ENCODE assay signal across 14 mouse cellular contexts in genomic region chr5:42065090-42065489, GRCm38 (mm10).
"Had no signal": no experiment of that assay in that cellular context is flagged by ENCODE, and none has a peak within 500 bp of the region (broad histone marks: within the 10 kb centered on the region; RNA-seq: fewer than 3 reads in every experiment).

No protein-coding gene starts in this region.

- DNase-seq: gastrocnemius, adult 2 months; gastrocnemius, postnatal 10 days; gastrocnemius, postnatal 25 days; heart, adult 18-20 months; heart, postnatal 14 days; heart, postnatal 36 days; kidney, adult 11 months; kidney, adult 2 months; kidney, adult 9 months; kidney, postnatal 14 days; kidney, postnatal 36 days; layer of hippocampus, adult 9-11 months; layer of hippocampus, postnatal 36 days; left cerebral cortex, postnatal 4 days had no signal
